In the genomic region with DNA sequence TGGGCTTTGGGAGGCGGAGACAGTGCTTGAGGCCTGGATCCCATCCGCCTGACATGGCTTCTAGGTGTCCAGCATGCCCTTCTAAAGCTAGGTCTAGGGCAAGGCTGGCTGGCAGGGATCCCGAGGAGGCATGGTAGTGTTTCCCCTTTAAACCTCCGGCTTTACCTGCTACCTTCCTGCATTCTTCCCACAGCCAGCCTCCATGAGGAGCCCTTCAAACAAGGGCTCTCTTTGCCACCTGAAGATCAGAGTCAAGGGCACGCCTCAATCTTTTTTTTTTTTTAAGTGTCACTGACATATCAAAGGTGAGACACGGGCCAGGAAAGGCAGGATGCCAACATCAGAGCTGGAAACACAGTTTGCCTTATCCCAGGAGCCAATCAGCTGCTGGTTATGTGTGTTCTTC, we compare ENCODE assay signal across 11 mouse cellular contexts.
DNase-seq lines count a peak whose midpoint lies in the region; ATAC-seq and TF ChIP-seq lines count a peak whose summit lies in the region.
"Had no signal": no experiment of that assay in that cellular context is flagged by ENCODE, and none has a peak within 500 bp of the region (broad histone marks: within the 10 kb centered on the region; RNA-seq: fewer than 3 reads in every experiment).

No protein-coding gene starts in this region.

- H3K27me3 ChIP-seq in midbrain, embryonic 10.5 days (ENCODE audit: low read depth, poor library complexity, severe bottlenecking) = no peaks in the 10 kb centered on the region
- H3K27me3 ChIP-seq in midbrain, embryonic 14.5 days (ENCODE audit: control insufficient read depth, insufficient read depth, low read length) = no peaks in the 10 kb centered on the region
- H3K27me3 ChIP-seq in kidney, postnatal 0 days (ENCODE audit: insufficient read depth, low read length) = no peaks in the 10 kb centered on the region
- no peaks in the 10 kb centered on the region for H3K27me3 ChIP-seq in stomach, embryonic 16.5 days (ENCODE audit: control insufficient read depth, insufficient read depth, low read length)

- peak; percentile 33 to 36 for DNase-seq in cerebellum, adult 18-20 months
- DNase-seq in cerebellum, postnatal 4 days (ENCODE audit: low spot score in 2 of 2) = no peak
- no peak for DNase-seq in midbrain, embryonic 10.5 days (ENCODE audit: low spot score)
- no peak for DNase-seq in midbrain, embryonic 14.5 days
- no peak for DNase-seq in kidney, postnatal 0 days (ENCODE audit: low spot score)
- no peak for DNase-seq in left cerebral cortex, postnatal 14 days (ENCODE audit: low spot score in 2 of 2)
- no peak for DNase-seq in layer of hippocampus, adult 18-20 months (ENCODE audit: low spot score in 2 of 2)
- DNase-seq: right cerebral cortex, postnatal 14 days; thymus, postnatal 25 days had no signal

- no peak overlapping the region for H3K4me2 ChIP-seq in midbrain, embryonic 14.5 days (ENCODE audit: low read length)
- no peak overlapping the region for H3K4me2 ChIP-seq in kidney, postnatal 0 days (ENCODE audit: low read length)
- no peak overlapping the region for H3K4me2 ChIP-seq in stomach, embryonic 16.5 days (ENCODE audit: low read depth, low read length)

- ATAC-seq in midbrain, embryonic 14.5 days (ENCODE audit: low FRiP score, low TSS enrichment) = no peak
- no peak for ATAC-seq in kidney, postnatal 0 days (replicated peaks; ENCODE audit: low FRiP score, low read depth)
- ATAC-seq in stomach, embryonic 16.5 days (ENCODE audit: insufficient read depth, low FRiP score) = no peak

- peaks cover 36% of the 10 kb centered on the region for H3K36me3 ChIP-seq in midbrain, embryonic 10.5 days
- no peaks in the 10 kb centered on the region for H3K36me3 ChIP-seq in midbrain, embryonic 14.5 days (ENCODE audit: control insufficient read depth, insufficient read depth, low read length)
- H3K36me3 ChIP-seq in kidney, postnatal 0 days (ENCODE audit: insufficient read depth, low read length) = no peaks in the 10 kb centered on the region
- no peaks in the 10 kb centered on the region for H3K36me3 ChIP-seq in stomach, embryonic 16.5 days (ENCODE audit: control insufficient read depth, insufficient read depth, low read length)

- TF ChIP-seq CTCF in kidney, postnatal 0 days (IDR thresholded peaks at IDR 0.05; ENCODE audit: low read depth) = no peak

- H3K9me3 ChIP-seq in midbrain, embryonic 10.5 days (replicated peaks) = no peaks in the 10 kb centered on the region
- no peaks in the 10 kb centered on the region for H3K9me3 ChIP-seq in midbrain, embryonic 14.5 days (ENCODE audit: control insufficient read depth, low read length)
- H3K9me3 ChIP-seq in kidney, postnatal 0 days (replicated peaks; ENCODE audit: low read length) = no peaks in the 10 kb centered on the region
- H3K9me3 ChIP-seq in stomach, embryonic 16.5 days (replicated peaks; ENCODE audit: control insufficient read depth, low read length) = no peaks in the 10 kb centered on the region

- 87% methylated on average over 6 of the region's 6 CpGs for WGBS in midbrain, embryonic 10.5 days
- 88% methylated on average over 6 of the region's 6 CpGs for WGBS in midbrain, embryonic 14.5 days
- 75% methylated on average over 6 of the region's 6 CpGs for WGBS in kidney, postnatal 0 days
- WGBS in stomach, embryonic 16.5 days = 70% methylated on average over 6 of the region's 6 CpGs

- H3K4me3 ChIP-seq in midbrain, embryonic 10.5 days = no peak overlapping the region
- H3K4me3 ChIP-seq in midbrain, embryonic 14.5 days (replicated peaks; ENCODE audit: low read depth, low read length) = no peak overlapping the region
- H3K4me3 ChIP-seq in kidney, postnatal 0 days (replicated peaks; ENCODE audit: low read depth, low read length) = no peak overlapping the region
- no peak overlapping the region for H3K4me3 ChIP-seq in stomach, embryonic 16.5 days (replicated peaks; ENCODE audit: low read length)
- H3K4me3 ChIP-seq: erythroblast, embryonic 14.5 days had no signal

- H3K27ac ChIP-seq in midbrain, embryonic 10.5 days (replicated peaks) = 0 out of 2 replicates have a peak overlapping the region, but pooled peaks have one; percentile 4
- H3K27ac ChIP-seq in midbrain, embryonic 14.5 days (replicated peaks; ENCODE audit: low read depth, low read length) = no peak overlapping the region
- H3K27ac ChIP-seq in kidney, postnatal 0 days = peak overlapping the region; percentile 60; the same call in 1 of the 2 replicates
- H3K27ac ChIP-seq in stomach, embryonic 16.5 days (ENCODE audit: low read length) = peak overlapping the region; percentile 61; the same call in 1 of the 2 replicates

- peaks cover 48% of the 10 kb centered on the region for H3K4me1 ChIP-seq in midbrain, embryonic 10.5 days
- 0 out of 2 replicates have a peak, but pooled peaks cover 18% of the 10 kb centered on the region for H3K4me1 ChIP-seq in midbrain, embryonic 14.5 days (ENCODE audit: control insufficient read depth, insufficient read depth, low read length)
- H3K4me1 ChIP-seq in kidney, postnatal 0 days (replicated peaks; ENCODE audit: insufficient read depth, low read length) = peaks cover 8% of the 10 kb centered on the region
- H3K4me1 ChIP-seq in stomach, embryonic 16.5 days (ENCODE audit: control insufficient read depth, insufficient read depth, low read length) = peaks cover 9% of the 10 kb centered on the region; the same call in 1 of the 2 replicates

- intact Hi-C loops in left cerebral cortex, postnatal 14 days (cut with DNase I) = no loop called here

- H3K9ac ChIP-seq in midbrain, embryonic 14.5 days (replicated peaks; ENCODE audit: low read length) = no peak overlapping the region
- no peak overlapping the region for H3K9ac ChIP-seq in kidney, postnatal 0 days (ENCODE audit: low read depth, low read length)
- H3K9ac ChIP-seq in stomach, embryonic 16.5 days (ENCODE audit: low read length) = no peak overlapping the region

Comparison
In these comparisons a context has a peak if more than half of its experiments do, and no peak if none do; other contexts are left out.
1. DNase-seq: peak in cerebellum, adult 18-20 months (2 of 2); none in cerebellum, postnatal 4 days (0 of 2), midbrain, embryonic 10.5 days (single experiment), midbrain, embryonic 14.5 days (single experiment), kidney, postnatal 0 days (single experiment), left cerebral cortex, postnatal 14 days (0 of 2) and layer of hippocampus, adult 18-20 months (0 of 2).